Mouse (Mus musculus) layer of hippocampus, postnatal 10 days (tissue): ENCODE measurements at regions not wholly inside any gene's neighbourhood (a gene's known extent, or its start where the extent isn't known, plus 50 kb on each side); places are given as distances from the start of the nearest gene placed in this dataset.

Source experiments
- DNase-seq, 2 experiments: peaks; one replicate each; pipeline ENCODE4 v3.0.0; 2021; ENCODE audit warnings: low spot score in 2 of 2

DNA sequence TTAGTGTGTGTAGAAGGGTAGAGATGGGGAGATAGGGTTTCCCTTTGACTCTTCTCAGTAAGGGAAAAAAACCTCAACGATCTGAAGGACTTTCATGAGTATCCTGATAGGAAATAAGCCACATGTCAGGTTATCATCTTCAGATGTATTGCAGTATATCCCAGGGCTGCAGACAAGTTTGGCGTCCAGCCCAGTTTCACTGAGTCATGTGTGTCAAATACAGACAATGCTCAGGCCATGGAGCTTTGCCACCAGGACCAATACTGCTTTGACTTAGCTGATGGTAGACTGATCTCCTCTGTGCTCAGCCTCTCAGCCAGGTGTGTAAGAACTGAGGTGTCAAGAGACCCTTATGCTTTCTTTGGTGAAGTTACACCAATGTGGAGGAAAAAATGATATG is 62.9 kb downstream of the Cst10 start:
- DNase-seq: no peak

DNA sequence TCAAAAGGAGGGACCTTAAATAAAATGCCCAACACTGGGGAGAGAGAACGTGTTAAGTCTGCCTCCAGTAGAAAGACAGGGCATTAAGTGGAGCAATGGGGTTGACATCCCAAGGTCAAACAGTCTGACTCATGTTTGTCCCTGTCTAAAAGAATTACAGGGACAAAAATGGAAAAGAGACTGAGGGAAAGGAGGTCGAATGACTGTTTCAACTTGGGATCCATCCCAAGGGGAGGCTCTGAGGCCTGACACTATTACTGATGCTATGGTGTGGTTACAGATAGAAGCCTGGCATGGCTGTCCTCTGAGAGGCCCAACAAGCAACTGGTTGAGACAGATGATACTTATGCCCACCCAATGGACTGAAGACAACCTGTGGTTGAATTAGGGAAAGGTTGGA is 67.6 kb downstream of the Cst10 start:
- DNase-seq: no peak

GRCm38 (mm10) chr2:149493280-149493988 is 88.6 kb downstream of the Cst10 start:
- DNase-seq: no peak

GRCm38 (mm10) chr2:149512870-149513269 is 108.0 kb downstream of the Cst10 start:
- DNase-seq: no peak

DNA sequence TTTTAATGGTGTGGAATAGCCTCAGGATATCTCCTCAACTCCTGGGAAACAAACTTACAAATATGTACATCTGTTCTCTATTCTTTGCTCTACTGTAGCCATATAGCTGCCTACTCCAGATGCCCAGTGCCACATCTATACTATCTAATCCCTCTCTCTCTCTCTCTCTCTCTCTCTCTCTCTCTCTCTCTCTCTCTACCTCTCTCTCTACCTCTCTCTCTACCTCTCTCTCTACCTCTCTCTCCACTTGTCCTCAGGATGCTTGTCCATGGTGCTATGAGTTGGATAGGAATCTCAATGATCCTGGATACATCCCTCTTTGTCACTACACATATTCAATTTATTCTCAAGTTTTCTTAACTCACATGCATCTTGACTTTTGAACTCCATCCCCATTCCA is 119.6 kb downstream of the Cst10 start:
- DNase-seq: no peak

DNA sequence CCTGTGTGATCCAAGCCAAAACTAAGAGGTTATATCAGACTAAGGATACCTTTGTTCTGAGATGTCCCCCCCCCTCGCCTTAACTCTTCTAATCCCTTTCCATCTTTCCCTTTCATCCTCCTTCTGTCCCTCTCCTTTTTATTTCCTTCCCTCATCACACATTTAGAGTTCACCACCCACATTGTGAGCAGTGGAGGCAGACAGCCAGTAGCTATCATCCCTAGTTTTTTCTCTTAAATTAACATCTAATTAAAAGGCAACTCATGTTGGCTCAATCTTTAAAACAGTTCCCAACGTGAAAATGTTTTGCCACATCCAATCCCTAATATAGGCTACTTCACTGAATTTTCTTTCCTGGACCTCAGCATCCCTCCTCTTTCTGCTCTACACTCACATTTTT is 138.0 kb downstream of the Cst10 start:
- no peak for DNase-seq

DNA sequence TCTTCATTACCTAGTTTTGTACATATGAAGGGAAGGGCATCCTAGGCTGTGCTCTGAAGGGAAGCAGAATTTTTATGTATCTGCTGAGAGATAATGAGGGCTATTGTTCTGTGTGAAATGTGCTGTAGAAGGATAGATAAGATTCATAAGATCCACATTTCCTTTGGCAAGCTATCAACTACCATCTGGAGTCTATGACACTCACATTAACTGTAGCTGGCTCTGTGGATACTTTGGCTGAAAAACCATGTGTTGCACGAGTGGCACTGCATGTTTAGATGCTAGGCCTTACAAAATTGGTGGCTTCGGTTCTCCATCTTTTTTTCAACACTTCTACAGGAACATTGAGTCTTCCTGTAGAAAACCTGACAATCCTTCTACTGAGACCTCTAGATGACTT is 140.9 kb downstream of the Cst10 start:
- DNase-seq: no peak

GRCm38 (mm10) chr2:149546639-149547200 is 141.9 kb downstream of the Cst10 start:
- no peak for DNase-seq

- DNase-seq: no peak
Measured at GRCm38 (mm10) chr2:149555209-149555608, 150.4 kb downstream of the Cst10 start.

- DNase-seq: no peak
Measured at GRCm38 (mm10) chr2:149573773-149574172, 168.9 kb downstream of the Cst10 start.

- DNase-seq: no peak
Measured at GRCm38 (mm10) chr2:149602581-149602980, 197.7 kb downstream of the Cst10 start.

GRCm38 (mm10) chr2:149613381-149613780 is 208.5 kb downstream of the Cst10 start:
- DNase-seq: no peak

GRCm38 (mm10) chr2:149614078-149614939 is 209.5 kb downstream of the Cst10 start:
- DNase-seq: no peak

DNA sequence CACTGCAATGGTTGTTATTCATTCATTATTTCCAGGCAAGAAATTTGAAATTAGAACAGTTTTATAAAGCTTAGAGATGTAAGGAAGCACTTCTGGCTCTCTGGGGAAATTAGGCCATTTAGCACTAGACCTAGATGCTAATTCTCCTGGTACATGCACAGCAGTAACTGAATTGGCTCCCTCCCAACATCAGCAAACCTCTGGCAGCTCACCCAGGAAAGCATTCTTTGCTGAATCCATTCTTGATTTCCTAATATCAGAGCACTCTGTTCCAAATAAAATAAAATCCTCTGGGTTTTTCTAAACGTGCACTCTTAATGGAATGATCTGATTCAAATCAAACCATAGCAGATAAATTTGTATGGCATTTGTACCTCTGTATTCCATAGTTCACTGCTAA is 203.4 kb upstream of the Syndig1 start:
- peak; percentile 11 to 16 for DNase-seq

GRCm38 (mm10) chr2:149641207-149641606 is 187.8 kb upstream of the Syndig1 start:
- no peak for DNase-seq

- DNase-seq: no peak
Measured at GRCm38 (mm10) chr2:149651829-149652228, 177.2 kb upstream of the Syndig1 start.

- no peak for DNase-seq
Measured at GRCm38 (mm10) chr2:149661086-149661485, 167.9 kb upstream of the Syndig1 start.

GRCm38 (mm10) chr2:149664377-149664776 is 164.6 kb upstream of the Syndig1 start:
- no peak for DNase-seq

DNA sequence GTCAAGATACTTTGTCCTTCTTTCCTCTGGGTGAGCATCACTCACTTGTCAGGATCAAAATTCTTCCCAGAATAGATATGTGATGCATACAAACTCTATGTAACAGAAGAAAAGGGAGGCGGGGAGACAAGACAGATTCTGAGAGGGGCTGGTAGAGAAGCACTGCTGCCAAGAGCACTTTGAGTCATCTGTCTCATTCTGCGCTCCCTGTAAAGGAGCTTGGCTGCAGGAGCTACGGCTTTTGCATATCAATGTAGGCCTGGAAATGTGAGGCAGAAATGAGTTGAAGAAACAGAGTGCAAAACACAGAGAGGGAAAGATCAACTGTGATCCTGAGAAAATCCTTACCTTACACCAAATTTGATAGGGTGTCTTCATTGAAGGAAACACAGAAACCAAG is 162.6 kb upstream of the Syndig1 start:
- DNase-seq: peak; percentile 9 to 27

- DNase-seq: no peak
Measured at GRCm38 (mm10) chr2:149671870-149672269, 157.1 kb upstream of the Syndig1 start.

DNA sequence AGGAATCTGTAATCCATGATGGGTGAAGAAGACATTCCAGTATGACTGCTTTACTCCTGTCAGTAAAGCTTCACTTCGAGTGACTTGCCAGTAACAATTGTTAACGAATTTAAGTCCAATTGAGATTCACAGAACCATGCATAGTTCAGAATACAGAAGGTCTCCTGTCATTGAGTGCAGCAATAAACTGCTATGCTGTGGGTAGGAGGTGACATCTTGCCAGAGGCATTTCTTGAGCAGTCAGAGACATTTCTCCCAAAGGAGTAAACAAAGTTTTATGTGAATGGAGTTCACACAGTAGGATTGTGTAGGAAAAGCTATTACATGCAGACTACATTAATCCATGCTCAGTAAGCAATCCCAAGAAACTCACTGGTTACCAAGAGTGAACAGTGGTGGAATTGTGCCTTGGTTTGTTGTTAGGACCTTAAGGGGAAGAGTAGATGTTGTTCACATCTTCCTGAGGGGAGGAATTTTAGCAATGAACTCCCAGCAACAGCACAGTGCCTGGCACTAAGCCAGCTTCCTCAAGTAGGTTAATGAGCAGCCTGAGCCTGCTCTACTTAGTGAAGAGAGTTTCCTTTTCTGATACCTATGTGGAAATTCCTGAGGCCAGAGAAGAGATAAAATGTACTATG is 149.1 kb upstream of the Syndig1 start:
- DNase-seq: peak in 1 of 2 experiments; percentile 19

DNA sequence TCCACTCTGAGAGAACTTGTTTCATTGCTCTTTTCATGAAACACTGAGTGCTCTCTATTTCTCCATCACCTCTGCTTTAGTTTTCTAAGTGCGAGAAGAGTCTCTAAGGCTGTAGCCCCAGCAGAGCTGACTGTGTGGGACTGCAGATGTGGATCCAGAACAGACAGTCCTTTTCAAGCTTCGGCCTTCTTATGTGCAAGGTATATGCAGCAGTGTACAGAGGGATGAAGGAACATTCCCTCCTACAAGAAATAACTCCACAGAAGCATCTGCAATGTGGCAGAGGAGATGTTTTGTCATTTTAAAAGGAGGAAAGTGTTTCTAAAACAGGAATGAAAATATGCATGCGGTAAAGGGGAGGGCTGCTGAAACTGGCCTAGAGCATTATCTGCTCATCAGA is 106.7 kb upstream of the Syndig1 start:
- DNase-seq: no peak
